Mouse (Mus musculus) C2C12 (cell line): ENCODE data around the gene Gm27027. TPM values are rescaled to one million over a fixed set of nuclear protein-coding genes. Genes with fewer than 3 reads are reported as not detected.

Experiments
- H3K27me3 ChIP-seq: one replicate; pipeline ENCODE4 v1.6.1; 2011; ENCODE audit not compliant: control insufficient read depth, insufficient read depth, insufficient read length
- H3K36me3 ChIP-seq: one replicate; pipeline ENCODE4 v1.6.1; 2011; ENCODE audit not compliant: control insufficient read depth, insufficient read depth
- H3K4me3 ChIP-seq: one replicate; pipeline ENCODE4 v1.5.1; 2011; ENCODE audit warnings: mild to moderate bottlenecking, control low read depth; ENCODE audit not compliant: poor library complexity, insufficient read depth, severe bottlenecking
- H3K79me2 ChIP-seq: one replicate; pipeline ENCODE4 v1.6.1; 2011; ENCODE audit not compliant: control insufficient read depth, insufficient read depth
- H3K79me3 ChIP-seq: one replicate; pipeline ENCODE4 v1.6.1; 2011; ENCODE audit warnings: low read depth, control low read depth
- H3ac ChIP-seq: one replicate; pipeline ENCODE3; 2011; ENCODE audit warnings: low read depth; ENCODE audit not compliant: control insufficient read depth, insufficient read length
- CEBPB ChIP-seq: IDR thresholded peaks from one replicate; pipeline ENCODE4 v1.6.1; 2011; ENCODE audit warnings: low read depth, mild to moderate bottlenecking, control low read depth, moderate library complexity
- CTCF ChIP-seq: IDR thresholded peaks from one replicate; pipeline ENCODE4 v1.5.1; 2011; ENCODE audit not compliant: control insufficient read depth, insufficient read depth, insufficient read length
- FOSL1 ChIP-seq: IDR thresholded peaks from one replicate; pipeline ENCODE4 v1.8.0; 2011; ENCODE audit warnings: mild to moderate bottlenecking, low read length; ENCODE audit not compliant: poor library complexity, insufficient read depth, severe bottlenecking
- MAX ChIP-seq: IDR thresholded peaks from one replicate; pipeline ENCODE4 v1.6.1; 2011; ENCODE audit warnings: mild to moderate bottlenecking, control low read depth
- MYOD1 ChIP-seq: IDR thresholded peaks from one replicate; pipeline ENCODE4 v1.6.1; 2011; ENCODE audit warnings: low read depth; ENCODE audit not compliant: control insufficient read depth, insufficient read length
- MYOG ChIP-seq: IDR thresholded peaks from one replicate; pipeline ENCODE4 v1.6.1; 2011; ENCODE audit not compliant: control insufficient read depth, insufficient read length; ENCODE audit errors: extremely low read depth
- USF1 ChIP-seq: IDR thresholded peaks from one replicate; pipeline ENCODE4 v1.6.1; 2011; ENCODE audit warnings: low read depth, mild to moderate bottlenecking, control low read depth, moderate library complexity
- polyA plus RNA-seq: library from polyadenylated mRNA; unstranded; fragments of >200 nt; fragmentation: generic; extraction: Trizol; gene quantifications from one replicate; pipeline ENCODE4 v1.2.1, GENCODE M21; 2012; ENCODE audit warnings: missing spikeins

Gene Gm27027
- polyA plus RNA-seq, 1 experiment: not detected

- no peaks in the 10 kb centered on the region for H3K27me3 ChIP-seq
- no peaks in the 10 kb centered on the region for H3K79me3 ChIP-seq
- peaks cover 52% of the 10 kb centered on the region for H3K36me3 ChIP-seq
- H3ac ChIP-seq: no peak overlapping the region
- H3K79me2 ChIP-seq: no peaks in the 10 kb centered on the region
- no peak for TF ChIP-seq MYOD1
- TF ChIP-seq MAX: no peak
- no peak for TF ChIP-seq MYOG
- TF ChIP-seq FOSL1: no peak
- TF ChIP-seq USF1: no peak
- TF ChIP-seq CTCF: no peak
- TF ChIP-seq CEBPB: no peak
- no peak overlapping the region for H3K4me3 ChIP-seq
Measured at GRCm38 (mm10) chr2:93982457-93983235, 13.5 kb downstream of the Gm27027 start.

GRCm38 (mm10) chr2:93979249-93980120 lies 16.7 kb downstream of the Gm27027 start:
- H3ac ChIP-seq: no peak overlapping the region
- peaks cover 30% of the 10 kb centered on the region for H3K36me3 ChIP-seq
- peak; percentile 60 for TF ChIP-seq MYOD1
- no peak for TF ChIP-seq CTCF
- H3K79me3 ChIP-seq: no peaks in the 10 kb centered on the region
- H3K79me2 ChIP-seq: no peaks in the 10 kb centered on the region
- no peak overlapping the region for H3K4me3 ChIP-seq
- H3K27me3 ChIP-seq: no peaks in the 10 kb centered on the region

- H3ac ChIP-seq: no peak overlapping the region
- H3K79me3 ChIP-seq: no peaks in the 10 kb centered on the region
- H3K4me3 ChIP-seq: no peak overlapping the region
- no peaks in the 10 kb centered on the region for H3K79me2 ChIP-seq
- TF ChIP-seq MYOG (no peak), FOSL1 (no peak), CEBPB (no peak), MAX (no peak), USF1 (no peak), MYOD1 (no peak), CTCF (no peak)
- peaks cover 11% of the 10 kb centered on the region for H3K36me3 ChIP-seq
- H3K27me3 ChIP-seq: peaks cover 4% of the 10 kb centered on the region
Measured at GRCm38 (mm10) chr2:93976436-93977252, 19.5 kb downstream of the Gm27027 start.

GRCm38 (mm10) chr2:93975526-93976435 lies 20.4 kb downstream of the Gm27027 start:
- Histone ChIP-seq H3K4me3 (no peak overlapping the region), H3K79me3 (no peaks in the 10 kb centered on the region), H3K79me2 (no peaks in the 10 kb centered on the region), H3K36me3 (peaks cover 3% of the 10 kb centered on the region), H3ac (no peak overlapping the region), H3K27me3 (peaks cover 5% of the 10 kb centered on the region)
- TF ChIP-seq MYOD1: no peak
- no peak for TF ChIP-seq FOSL1
- no peak for TF ChIP-seq CTCF
- TF ChIP-seq USF1: no peak
- TF ChIP-seq CEBPB: no peak
- TF ChIP-seq MAX: no peak
- TF ChIP-seq MYOG: no peak

GRCm38 (mm10) chr2:93975041-93975440 lies 21.1 kb downstream of the Gm27027 start:
- Histone ChIP-seq H3ac (no peak overlapping the region), H3K36me3 (no peaks in the 10 kb centered on the region), H3K79me2 (no peaks in the 10 kb centered on the region), H3K79me3 (no peaks in the 10 kb centered on the region), H3K4me3 (no peak overlapping the region), H3K27me3 (peaks cover 5% of the 10 kb centered on the region)
- TF ChIP-seq USF1: no peak
